Mouse (Mus musculus): ENCODE measurements around the gene Aff1.

The Aff1 gene

DNA sequence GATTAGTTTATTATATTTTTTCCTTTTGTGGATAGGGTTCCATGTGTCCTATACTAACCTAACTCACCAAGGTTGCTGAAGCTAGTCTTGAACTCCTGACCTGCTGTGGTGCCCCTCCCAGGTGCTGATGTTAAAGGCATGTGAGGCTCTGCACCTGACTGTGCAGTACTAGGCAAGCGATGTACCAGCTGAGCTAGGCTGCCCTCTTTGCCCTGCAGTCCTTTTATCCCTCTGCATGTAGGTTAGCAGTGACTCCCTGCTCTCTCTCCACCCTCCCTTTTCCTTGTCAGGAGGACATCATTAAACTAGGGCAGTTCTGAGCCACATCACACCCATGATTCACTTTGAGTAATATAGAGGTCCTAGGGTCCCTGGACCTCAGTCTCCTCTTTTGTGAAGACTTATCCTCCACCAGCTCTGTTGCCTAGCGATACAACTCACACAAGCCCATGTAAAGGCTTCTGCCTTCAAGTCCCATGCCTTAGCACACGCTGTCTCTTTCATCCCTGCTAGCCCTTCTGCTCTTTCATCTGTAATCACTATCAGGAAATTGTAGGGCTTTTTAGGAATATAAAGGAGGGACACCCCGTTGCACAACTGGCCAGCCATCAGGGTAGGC is 35.7 kb downstream of the Aff1 start:
- DNase-seq: no peak

DNA sequence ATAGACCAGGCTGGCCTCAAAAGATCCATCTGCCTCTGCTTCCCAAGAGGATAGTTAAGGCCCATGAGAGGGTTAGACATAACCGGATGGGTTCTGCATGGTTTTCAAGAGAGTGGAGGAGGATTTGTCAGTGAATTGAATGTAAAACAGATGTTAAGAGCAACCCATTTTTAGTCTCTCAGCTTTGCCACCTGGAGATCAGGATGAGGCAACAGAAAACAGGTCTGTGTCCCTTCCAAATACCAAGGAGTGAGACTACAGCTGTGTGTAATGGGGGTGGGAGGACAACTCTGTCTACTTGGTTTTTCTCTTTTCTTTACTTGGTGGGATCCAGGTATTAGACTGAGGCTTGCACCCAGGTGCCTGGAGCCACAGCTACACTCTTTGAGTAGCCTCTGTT is 37.1 kb downstream of the Aff1 start:
- DNase-seq: no peak

DNA sequence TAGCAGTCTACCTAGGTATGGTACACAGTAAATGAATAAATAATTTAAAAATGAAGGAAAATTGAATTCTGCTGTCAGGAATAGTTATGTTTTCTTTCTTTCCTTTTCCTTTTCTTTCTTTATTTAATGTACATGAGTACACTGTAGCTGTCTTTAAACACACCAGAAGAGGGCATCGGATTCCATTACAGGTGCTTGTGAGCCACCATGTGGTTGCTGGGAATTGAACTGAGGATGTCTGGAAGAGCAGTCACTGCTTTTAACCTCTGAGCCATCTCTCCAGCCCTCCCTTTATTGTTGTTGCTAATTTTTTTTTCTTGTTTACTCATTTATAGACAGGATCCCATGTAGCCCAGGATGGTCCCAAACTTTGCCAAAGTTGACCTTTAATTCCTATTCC is 38.0 kb downstream of the Aff1 start:
- DNase-seq: no peak

DNA sequence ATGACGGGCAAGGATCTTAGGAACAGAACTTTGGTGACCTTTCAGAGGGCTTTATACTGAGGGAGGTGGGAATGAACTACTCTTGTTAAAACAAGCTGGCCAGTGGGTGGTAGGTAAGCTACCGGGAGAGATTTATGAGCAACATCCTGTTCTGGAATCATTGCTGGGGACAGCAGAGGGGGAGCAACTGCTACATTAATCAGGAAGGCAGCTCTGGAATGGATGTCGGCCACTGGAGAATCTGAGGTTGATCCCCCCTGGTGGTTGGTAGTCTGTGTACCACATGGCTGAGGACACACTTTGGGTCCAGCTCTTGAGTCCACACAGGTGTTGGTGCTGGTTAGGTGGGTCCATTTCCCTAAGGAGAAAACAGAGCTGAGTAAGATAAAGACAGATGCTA is 38.6 kb downstream of the Aff1 start:
- DNase-seq: no peak

DNA sequence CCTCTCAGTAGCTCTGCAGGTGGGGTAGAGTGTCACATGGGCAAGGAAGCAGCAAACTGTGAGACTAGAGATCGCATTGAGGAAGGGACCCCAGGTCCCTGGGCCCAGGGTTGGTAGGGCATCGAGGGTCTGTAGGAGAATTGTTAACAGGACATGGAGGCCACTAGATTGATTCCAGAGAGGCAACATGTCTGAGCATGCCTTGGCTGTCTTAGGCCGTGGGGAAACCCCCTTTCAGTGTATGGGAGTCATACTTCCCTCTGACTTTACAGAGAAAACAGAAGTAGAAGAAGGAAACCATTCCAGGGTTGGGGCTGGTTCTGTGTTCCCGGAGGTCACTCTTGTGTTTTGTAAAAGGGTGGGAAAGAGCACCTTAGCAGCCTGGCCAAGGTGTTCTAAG is 40.4 kb downstream of the Aff1 start:
- no peak for DNase-seq

DNA sequence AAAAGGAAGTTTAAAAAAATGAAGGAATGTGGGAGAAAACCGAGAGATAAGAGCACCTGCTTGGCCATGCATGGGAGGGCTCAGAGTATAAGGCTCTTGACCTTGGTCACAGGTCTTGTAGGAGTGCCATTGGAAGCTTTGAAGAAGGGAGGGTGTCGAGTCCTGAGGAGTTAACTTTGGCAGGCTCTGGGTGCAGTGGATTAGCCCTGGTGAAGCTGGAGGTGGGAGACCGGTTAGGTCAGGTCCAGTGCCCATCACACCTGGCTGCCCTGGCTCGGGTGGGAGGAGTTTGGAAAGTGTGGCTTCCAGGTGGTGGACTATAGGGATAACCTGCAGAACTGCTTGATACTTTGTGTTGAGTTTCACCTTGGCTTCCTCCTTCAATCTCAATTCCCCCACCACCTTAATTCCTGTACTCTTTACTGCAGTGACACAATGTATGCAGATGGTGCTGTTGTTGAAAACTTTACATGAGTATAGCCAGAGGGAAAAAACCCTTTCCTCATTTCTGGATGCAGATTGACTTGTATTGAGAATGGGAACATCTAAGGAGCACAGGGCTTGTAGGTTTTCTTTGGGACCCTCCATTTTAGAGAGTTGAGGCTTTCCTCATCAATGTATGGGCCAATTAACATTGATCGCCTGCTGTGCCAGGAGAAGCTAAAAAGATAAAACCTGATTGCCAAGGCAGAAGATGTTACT is 43.4 kb downstream of the Aff1 start:
- peak; percentile 57 for DNase-seq

DNA sequence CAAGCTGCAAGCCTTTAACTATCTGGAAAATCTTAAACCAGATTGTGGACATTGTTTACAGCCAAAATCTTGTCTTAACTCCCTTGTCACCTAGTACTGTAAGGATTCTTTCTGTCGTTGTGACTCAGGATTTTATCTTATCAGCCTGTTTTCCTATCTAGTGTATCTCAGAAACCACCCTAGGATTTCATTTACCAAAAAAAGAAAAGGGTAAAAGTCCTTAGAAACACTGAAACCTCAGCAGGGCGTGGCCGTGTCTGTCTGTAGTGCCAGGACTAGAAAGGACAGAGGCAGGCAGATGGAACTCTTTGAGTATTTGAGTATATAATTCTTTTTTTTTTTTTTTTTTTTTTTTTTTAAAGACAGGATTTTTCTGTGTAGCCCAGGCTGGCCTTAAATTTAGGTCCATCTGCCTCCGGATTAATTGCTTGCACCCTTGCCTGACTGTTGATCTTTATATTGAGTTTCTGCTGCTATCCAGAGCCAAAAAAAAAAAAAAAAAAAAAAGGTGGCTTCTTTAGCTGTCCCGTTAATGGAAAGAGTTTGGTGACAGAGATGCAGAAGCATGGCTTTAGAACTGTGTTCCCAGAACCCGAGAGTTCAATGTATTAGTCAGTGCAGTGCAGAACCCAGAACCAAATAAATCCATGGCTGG is 44.5 kb downstream of the Aff1 start:
- no peak for DNase-seq

DNA sequence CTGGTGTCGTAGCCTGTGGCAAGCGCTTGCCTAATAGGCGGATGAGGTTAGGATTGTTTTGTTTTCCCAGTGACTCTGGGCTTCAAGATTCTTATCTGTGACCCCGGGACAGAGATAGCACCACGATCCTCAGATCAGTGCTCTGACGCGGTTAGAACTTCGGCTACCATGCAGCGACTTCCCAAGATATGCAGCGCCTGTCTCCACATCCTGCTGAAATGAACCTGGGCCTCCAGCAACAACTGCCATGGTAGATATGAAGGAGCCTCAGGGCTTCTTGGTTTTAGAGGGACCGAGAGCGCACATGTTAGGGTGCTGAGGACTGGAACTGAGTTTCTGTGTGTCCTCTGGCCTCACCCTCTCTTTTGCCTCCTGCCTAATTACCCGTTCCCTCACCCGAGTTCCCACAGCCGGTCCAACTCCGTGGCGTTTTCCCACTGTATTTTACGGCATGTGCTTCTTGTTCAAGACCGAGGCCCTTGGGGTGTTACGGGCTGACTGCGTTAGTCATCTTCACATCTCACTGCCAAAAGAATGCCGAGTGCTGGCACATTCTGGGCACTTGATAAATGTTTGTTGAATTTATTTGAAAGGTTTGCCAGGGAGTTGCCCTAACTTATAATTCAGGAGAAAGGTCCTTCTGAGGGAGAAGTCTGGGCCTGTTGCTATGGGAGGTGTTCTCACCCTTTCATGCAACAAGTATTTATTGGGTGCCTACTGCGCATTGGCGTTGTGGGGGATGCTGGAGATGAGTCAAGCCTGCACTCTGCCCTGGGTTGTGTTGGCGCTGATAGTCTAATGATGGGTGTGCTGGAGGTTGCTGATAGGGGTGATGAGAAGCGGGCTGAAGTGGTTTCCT is 45.3 kb downstream of the Aff1 start:
- peak; percentile 46 for DNase-seq

DNA sequence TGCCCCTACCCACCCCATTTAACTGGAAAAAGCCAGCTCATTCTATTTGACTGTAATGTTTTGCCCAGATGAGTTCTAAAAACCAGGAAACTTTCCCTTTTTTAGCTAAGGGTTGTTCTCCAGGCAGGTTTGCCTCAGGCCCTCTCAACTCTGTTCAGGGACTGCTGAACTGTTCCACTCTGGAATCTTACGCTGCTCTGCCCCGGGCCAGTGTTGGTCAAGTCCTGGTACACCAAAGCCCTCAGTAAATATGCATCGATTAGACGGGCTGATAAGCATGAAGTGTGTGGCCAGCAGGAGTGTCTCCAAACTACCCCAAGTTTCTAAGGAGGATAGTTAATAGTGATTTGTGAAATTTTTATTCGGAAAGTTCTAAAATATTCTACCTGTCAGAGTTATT is 46.3 kb downstream of the Aff1 start:
- DNase-seq: no peak

DNA sequence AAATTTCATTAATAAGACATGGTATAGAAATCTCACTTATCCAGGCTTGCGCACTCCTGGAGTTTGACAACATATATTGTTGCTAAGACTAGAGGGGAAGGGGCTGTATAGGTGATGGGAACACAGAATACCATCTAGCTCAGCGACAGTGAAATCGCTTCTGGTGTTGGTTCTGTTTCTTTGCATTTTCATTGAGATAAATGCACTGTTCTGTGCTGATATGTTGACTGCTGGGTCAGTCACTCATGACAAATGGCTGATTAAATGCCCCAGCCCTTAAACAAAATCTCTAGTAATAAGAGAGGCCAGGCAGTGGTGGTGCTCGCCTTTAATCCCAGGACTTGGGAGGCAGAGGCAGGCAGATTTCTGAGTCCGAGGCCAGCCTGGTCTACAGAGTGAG is 47.0 kb downstream of the Aff1 start:
- DNase-seq: no peak

DNA sequence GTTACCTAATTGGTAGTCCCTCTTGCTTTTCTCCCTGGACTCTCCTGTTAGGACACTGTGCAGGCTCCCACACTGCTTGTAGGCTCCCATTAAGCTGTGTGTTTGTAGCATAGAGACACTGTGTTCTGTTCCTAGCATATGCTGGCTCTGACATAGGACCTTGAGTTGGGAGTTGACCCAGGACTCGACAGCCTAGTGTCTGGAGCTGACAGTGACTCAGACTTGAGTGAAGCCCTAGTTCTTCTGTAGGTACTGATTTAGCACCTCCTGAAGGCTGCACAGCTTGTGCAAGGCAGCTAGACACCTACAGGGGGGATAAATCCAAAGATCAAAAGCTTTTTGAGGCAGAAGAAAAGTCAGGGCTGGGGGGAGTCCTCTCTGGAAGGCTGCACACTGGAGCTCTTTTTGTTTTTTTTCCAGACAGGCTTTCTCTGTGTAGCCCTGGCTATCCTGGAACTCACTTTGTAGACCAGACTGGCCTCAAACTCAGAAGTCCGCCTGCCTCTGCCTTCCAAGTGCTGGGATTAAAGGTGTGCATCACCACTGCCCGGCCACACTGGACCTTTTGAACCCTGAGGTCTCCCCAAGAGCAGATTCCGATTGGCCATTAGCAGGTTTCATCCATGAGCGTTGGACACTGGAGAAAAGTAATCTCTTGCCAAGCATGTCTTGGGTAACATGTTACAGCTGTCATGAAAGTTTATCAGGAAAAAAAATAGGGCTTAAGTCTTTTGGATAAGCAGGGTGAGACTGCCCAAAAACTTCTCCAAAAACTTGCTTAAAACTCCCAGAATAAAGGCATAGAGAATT is 48.1 kb downstream of the Aff1 start:
- DNase-seq: no peak

DNA sequence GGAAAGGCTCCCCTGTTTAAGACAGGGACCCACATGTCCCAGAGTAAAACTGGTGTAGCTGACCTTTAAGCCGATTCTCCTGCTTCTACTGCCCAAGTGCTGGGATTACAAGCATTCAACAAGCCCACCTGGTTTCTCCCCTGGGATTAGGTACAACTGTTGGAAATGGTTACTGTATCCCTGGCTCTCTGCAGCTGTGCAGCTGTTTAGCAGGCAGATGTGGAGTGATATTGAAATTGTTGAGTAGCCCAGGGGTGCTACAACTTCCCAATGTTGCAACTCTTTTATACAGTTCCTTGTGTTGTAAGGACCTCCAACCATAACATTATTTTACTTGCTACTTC is 48.7 kb downstream of the Aff1 start:
- DNase-seq: no peak

DNA sequence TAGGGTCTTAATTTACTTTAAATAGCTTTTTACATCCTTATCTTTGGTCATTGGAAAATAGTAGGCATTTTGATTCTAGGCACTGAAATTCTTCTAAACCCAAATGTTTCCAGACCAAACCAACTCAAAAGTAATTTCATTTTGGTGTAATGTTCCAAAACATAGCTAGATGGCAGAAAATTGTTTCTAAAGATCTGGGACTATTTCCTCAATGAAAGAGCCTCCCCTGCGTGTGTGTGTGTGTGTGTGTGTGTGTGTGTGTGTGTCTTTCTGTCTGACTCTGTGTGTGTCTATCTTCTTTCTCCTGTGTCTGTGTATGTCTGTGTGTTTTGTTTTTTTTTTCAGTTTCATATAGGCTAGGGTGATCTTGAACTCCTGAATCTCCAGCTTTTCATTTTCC is 49.3 kb downstream of the Aff1 start:
- DNase-seq: no peak

DNA sequence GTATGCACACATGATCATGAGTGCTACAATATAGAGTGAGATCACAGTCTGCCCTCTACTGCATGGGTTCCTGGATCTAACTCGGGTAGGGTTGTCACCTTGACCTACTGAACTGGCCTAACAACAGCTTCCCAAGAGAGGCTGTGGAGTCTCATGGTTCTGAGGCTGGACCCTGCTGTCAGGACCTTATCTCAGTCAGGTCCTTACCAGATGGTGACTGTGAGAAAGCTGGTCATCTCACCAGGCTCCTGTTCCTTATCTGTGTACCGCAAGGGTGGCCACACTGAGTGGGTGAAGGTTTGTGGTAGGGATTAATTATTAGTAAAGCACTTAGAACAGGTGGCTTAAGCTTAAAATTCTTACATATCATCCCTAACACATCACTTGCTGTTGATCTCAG is 49.8 kb downstream of the Aff1 start:
- DNase-seq: no peak

DNA sequence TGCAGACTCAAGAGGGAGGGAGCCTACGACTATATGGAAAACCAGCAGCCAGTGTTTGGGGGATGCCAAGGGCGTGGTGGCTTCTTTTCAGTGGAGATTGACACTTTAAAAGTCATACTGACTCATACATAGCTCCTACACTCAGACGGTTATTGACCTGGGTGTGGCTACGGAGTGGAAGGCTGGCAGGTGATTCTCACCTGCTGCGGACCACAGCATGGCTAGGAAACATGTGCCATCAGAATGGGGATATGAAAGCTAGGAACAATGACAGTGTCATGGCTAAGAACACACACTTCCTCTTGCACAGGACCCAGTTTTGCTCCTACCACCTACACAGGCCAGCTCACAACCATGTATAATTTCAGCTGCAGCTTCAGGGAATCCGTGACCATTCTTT is 52.4 kb downstream of the Aff1 start:
- DNase-seq: no peak

DNA sequence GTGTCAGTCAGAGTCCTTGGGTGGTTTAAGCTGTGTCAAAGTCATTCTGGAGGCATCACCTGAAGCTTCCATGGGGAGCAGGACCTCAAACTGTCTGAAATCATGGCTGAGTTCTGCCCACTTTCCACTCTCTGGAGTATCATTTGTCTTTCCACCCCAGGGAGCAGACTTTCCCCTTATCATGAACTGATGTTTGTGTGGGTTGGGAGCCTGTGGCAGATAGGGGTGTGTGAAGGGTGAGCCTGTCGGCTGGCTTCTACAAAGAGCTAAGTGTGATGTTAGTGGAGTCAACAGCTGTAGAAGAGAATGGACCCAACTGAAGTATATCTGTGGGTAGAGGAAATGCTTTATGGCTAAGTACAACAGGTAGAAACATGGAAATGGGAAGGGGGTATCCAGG is 53.5 kb downstream of the Aff1 start:
- DNase-seq: no peak

DNA sequence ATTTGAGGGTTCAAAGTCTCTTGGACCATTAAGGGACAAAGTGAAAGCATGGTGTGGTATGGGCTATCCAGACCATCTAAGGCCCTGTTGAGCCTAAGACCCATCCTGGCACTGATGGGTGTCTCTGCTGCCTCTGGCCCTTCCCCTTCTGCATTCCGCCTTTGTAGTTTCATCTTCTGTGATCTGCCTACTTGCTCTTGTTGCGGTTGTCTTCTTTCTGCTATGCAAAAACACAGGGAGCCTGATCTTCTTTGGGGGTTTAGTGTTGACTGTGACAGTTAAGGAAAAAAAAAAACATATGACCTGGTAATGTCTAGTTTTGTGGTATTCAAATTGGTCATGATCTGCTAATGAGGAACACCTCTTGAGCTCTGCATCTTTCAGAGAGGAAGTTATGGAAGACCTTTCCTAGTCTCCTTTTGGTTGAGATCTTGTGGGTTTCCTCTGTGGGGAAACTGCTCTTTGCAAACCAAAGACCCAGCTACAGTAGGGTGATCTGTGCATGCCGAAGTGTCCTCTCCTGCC is 54.4 kb downstream of the Aff1 start:
- DNase-seq: no peak

DNA sequence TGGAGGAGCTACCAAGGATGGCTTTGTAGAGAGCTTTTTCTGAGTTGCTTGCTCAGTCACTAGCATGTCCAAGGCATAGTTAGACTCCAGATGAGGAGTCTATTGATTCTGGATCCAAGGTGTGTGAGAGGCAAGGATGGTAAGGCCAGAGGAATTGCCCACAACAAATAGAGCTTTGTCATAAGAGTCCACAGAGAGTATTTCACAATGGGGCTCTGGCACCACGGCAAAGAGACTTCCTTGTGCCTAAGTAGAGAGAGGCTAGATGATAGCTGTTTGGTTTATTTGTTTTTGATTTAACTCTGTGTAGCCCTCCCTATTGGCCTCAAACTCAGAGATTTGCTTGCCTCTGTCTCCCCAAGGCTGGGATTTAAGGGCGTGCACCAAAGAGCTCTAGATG is 54.9 kb downstream of the Aff1 start:
- DNase-seq: no peak

DNA sequence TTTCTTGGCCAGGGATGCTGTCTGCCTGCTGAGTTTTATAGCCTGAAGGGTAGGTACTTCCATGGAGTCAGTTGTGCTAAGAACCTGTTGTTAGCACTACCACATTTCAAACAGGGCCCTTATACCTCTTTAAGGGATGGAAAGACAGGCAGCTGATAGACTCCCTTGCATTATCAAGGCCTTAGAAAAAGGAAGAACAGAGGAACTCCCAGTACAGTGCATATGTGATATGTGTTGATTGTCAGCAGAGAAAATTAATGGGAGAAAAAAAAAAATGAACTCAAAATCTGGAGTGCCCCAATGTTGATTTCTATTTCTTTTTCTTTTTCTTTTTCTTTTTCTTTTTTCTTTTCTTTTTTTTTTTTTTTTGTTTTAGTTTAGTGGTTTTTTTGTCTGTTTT is 56.2 kb downstream of the Aff1 start:
- DNase-seq: no peak

DNA sequence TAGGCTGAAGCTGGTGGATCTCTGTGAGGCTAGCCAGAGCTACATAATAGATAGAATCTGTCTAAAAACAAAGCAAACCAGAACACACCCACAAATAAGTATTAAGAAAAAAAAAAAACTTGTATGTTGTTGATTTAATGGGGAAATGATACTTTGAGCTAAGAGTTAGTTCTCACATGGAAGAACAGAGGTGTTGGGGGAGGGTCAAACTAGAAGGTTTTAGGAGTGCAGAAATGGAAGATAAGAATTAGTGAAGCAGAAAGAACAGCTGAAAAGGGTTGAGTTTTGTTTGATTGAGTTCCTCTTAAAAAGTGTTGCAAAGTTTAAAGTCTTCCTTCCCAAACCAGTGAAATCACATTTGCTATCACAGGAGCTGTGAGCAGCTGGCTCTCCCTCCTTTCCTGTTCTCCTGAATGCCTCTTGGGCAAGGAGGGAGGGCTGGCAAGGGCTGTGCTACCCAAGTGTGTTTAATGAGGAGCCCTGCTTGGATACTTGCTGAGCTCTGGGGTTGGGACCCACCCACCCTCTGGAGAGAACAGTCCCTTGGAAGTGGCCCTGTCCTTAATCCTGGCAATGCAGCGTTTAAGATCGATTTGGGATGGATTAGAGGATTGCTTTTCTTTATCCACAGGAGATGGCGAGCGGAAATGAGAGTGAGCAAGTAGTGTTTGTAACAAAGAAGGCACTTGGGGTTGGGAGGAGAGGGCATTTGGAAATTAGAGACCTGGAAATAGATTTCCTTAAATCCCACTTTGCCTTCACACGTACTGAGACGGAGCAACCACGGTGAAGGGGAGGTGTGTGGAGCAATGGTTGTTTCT is 57.5 kb downstream of the Aff1 start:
- DNase-seq: no peak

DNA sequence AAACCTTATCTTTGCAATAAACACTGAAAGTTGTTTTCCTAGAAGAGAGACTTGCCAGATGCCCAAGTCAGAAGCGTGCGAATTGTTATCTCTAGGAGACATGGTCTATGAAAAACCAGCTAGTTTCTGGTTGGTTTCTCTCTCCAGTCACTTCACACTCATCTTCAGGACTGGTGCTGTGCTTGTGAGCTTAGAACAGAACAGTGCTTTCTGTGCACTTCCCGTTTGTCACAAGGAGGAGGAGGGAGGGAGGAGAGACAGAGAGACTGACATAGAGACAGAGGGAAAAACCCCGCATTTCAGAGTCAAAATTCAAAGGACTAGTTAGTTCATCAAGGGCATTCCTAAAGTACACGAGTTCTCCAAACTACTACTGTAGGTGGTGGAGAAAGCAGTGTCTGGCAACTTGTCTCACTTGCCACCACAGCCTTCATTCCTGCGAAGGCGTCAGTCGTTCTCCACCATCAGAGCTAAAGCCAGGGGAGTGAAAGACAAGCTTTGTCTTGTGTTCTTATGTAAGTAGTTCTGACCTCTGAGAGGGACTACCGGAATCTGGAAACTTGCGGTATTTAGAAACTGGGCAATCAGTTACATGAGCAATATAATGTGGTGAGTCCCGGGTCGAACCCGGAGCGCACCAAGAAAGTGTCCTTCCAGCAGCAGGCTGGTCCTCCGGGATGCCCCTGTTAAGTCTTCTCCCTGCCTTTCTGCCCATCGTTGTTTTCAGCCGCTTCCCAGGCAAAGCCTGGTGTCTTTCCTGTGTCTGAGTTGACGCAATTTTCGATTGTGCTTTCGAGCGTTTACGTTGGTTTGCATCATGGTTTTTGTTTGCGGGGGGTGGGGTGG is 60.7 kb downstream of the Aff1 start:
- DNase-seq: peak; percentile 69

Data from kidney, adult 18-20 months (tissue).